Mouse (Mus musculus) regulatory T cell (primary cell): Measurements from ENCODE around the gene March4.

Experiments used
- in situ Hi-C: fragments of 300-600 bp; cut with MboI, MseI; formaldehyde crosslinking; loops from one replicate; pipeline ENCODE4 v1.15.1; 2025; ENCODE audit warnings: high pct_unique_total_duplicates

The March4 gene

GRCm38 (mm10) chr1:72536611-72537351 lies at the start of gene March4:
Gene March4, minus strand, starts transcription at chr1:72536930.
- in situ Hi-C loops: no loop called here

GRCm38 (mm10) chr1:72585971-72586875 lies 49.5 kb upstream of the March4 start:
- in situ Hi-C loops: loop anchor here (10.0 to 25.0 kb wide), 3 partner anchors 301 to 1749 kb away; partner anchors contain the start of genes Bard1, Pecr and Tmem169

- in situ Hi-C loops: loop anchor here (5.0 to 25.0 kb wide), 4 partner anchors 123 to 1751 kb away; partner anchors contain the start of genes Bard1, Pecr and Tmem169
Measured at GRCm38 (mm10) chr1:72583906-72584305, 47.2 kb upstream of the March4 start.

- in situ Hi-C loops: loop anchor here (5.0 to 25.0 kb wide), 4 partner anchors 124 to 1752 kb away; partner anchors contain the start of genes Bard1, Pecr and Tmem169
Measured at GRCm38 (mm10) chr1:72582947-72583731, 46.4 kb upstream of the March4 start, which contains the start of gene Smarcal1. Gene Smarcal1, plus strand, starts transcription at chr1:72583251.

DNA sequence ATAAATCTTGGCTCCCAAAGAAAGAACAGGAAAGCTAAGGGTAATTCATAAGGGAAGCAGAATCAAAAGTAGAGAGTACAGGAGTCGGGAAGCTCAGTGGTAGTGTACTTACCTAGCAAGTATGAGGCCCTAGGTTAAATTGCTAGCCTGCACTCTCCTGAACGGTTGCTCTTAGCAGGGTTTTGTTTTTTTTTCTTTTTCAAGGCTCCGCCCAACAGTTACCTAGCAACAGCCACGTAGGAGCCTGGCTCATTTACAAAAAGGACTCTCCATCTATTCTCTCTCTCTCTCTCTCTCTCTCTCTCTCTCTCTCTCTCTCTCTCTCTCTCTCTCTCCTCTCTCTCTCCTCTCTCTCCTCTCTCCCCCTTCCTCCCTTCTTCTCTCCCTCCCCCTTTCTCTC lies 42.1 kb upstream of the March4 start:
- in situ Hi-C loops: loop anchor here (25.0 kb wide), 1 partner anchor 1467 kb away; the partner anchor contains the start of gene Bard1

DNA sequence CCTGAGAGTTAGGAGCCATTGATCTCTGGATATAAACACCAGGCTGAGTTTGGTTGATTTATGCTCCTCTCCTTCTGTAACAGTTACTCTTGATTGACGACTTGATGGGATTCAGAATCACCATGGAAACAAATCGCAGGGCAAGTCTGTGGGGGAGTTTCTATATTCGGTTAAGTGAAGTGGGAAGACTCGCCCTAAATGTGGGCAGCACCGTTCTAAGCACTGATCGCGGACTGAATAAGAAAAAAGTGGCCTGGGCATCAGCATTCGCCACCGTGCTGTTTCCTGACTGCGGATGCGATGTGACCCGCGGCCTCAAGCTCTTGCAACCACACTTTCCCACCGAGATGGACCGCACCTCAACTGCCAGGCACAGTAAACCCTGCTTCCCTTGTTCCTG lies 41.6 kb upstream of the March4 start:
- in situ Hi-C loops: loop anchor here (25.0 kb wide), 1 partner anchor 1466 kb away; the partner anchor contains the start of gene Bard1

GRCm38 (mm10) chr1:72577481-72577922 lies 40.8 kb upstream of the March4 start:
- in situ Hi-C loops: loop anchor here (25.0 kb wide), 1 partner anchor 1465 kb away; the partner anchor contains the start of gene Bard1

- in situ Hi-C loops: loop anchor here (25.0 kb wide), 1 partner anchor 1463 kb away; the partner anchor contains the start of gene Bard1
Measured at GRCm38 (mm10) chr1:72575121-72575520, 38.4 kb upstream of the March4 start.

- in situ Hi-C loops: loop anchor here (25.0 kb wide), 1 partner anchor 1462 kb away; the partner anchor contains the start of gene Bard1
Measured at GRCm38 (mm10) chr1:72574608-72575007, 37.9 kb upstream of the March4 start.

DNA sequence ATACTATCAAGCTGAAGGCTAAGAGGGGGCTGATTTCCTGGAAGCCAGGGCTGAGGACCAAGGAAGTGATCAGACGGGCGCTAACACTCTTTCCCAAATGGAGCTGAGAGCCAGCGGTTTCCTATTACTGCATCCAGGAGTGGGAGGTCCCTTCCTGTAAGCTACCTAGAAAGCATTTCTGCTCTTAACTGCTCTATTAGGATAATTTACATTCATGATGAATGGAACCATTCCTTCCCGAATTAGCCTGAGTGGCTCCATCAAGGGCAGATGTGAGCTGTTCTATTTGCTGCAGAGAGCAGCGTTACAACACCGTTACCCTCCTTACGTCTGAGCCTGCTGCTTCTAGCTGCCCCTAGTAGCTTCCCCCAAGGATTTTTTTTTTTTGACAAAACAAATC lies 37.3 kb upstream of the March4 start:
- in situ Hi-C loops: no loop called here

DNA sequence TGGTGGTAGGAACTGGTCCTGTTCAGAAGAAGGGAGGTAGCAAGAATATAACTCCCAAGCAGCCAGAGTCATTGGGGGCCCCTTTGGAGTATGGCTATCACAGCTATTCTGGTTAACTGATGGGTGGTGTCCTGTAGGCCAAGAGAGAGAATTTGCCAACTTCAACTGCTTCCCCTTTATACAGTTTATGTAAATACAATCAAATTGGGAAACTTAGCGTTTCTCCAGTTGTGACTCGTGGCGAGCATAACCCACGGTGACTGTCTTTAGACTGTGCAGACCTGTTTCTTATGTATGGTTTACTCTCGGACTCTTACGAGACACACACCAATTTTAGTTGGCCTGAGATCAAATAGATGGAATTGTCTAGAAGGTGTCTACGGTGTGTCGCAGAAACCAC lies 32.0 kb upstream of the March4 start:
- in situ Hi-C loops: no loop called here

- in situ Hi-C loops: no loop called here
Measured at GRCm38 (mm10) chr1:72567056-72567455, 30.3 kb upstream of the March4 start.

DNA sequence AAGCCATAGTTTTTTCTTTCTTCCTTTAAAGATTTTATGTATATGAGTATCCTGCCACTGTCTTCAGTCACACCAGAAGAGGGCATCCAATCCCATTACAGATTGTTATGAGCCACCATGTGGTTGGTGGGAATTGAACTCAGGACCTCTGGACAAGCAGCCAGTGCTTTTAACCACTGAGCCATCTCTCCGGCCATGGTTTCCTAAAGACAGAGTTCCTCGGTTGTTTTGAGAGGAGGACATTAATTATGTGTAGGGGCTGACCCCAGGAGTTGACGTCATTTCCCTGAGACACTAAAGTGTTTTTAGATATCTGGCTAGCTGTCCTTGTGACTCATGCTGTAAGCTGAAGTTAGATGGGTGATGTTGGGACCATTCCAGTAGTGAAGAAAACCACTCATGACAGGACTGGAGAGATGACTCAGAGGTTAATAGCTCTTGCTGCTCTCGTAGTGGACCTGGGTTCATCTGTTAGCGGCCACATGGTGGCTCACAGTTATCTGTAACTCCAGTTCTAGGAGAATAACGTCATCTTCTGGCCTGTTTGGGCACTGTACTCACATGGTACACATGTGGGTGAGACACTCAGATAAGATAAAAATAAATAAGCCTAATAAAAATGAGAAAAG lies 27.7 kb upstream of the March4 start:
- in situ Hi-C loops: no loop called here

DNA sequence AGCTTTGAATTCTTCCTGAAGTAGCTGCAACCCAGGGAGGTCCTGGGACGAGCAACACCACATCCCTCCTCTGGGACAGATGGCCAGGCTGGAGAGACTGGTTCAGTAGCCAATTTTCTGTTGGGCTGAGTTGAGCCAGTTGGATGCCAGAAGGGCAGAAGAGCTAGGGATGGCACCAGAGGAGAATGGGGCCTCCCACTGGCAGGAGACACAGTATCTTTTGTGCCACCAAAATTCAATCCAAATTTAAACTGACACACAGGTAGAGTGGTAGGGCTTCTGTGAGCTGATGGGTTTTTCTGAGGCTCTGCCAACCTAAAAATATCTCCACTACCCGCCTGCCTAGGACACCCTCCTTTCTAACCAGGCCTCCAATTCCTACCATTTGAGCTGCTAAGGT lies 21.9 kb upstream of the March4 start:
- in situ Hi-C loops: no loop called here

DNA sequence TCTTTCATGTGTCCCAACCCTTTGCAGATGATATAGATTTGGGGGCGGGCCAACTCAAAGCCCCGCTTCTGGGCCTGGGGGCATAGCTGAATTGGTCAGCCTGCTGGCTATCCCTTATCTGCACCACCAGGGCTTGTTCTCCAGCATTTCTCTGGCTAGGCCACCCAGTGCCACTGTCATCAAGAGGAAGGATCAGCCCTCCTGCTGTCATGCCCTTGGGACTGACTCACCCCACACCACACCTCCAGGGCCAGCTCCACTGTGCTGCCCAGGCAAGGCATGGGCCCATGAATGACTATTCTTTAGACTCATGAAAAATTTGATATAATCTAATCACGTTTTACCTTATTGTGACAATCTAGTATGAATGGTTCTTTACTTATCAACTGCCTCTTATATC lies 19.7 kb upstream of the March4 start:
- in situ Hi-C loops: no loop called here

DNA sequence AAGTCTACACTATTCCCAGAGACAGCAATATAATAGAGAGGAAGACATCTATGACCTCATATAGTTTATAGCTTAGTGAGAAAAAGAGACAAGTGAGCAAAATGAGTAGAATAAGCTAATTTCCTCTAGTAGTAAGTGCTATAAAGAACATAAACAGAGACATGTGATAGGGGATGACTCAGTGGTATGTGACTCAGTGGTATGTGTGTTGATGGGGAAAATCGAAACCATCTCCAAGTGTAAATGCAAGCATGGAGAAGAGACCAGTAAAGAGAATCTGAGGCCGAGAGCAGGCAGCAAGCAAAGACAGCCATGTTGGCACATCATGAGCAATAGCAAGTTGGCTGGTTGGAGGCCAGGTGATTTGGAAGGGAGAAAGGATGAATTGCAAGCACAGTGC lies 13.6 kb upstream of the March4 start:
- in situ Hi-C loops: no loop called here

- in situ Hi-C loops: no loop called here
Measured at GRCm38 (mm10) chr1:72538266-72538665, 1.5 kb upstream of the March4 start.

DNA sequence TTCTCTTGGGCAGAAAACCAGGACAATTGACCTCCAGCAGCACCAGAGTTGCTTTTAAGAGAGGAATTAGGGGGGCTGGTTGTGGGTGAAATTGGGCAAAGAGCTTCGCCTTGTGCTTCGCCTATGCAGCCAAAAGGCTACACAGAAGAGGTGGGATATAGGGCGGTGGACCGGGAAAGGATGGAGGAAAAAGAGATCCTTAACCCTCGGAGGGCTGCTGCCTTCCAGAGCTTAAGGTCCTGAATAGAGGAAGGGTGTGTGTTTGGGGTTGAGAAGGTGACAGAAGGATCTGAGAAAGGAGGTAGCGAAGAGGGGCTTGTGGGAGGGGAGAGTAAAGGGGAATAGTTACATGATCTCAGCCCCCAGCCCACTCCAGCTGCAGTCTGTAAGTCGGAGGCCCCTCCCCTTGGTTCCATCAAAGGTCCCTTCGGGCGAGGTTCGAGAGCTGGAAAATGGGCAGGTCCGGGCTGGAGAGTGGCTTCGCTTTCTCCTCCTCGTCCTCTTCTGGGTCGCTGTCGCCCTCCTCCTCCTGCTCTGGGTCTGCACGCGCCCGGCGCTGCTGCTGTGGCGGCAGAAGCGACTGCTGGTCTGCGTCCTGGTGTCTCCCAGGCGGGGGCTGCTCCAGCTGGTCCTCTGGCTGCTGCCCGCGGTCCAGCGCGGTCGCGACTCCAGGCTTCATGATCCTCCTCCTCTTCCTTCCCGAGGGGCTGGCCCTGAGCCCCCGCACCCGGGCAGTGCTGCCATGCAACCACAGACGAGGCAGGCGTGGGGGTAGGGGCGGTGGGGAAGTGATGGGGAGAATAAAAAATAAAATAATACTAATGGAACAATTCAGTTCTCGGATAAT lies 782 bp downstream of the March4 start:
- in situ Hi-C loops: no loop called here

GRCm38 (mm10) chr1:72533439-72533838 lies 3.3 kb downstream of the March4 start:
- in situ Hi-C loops: no loop called here

DNA sequence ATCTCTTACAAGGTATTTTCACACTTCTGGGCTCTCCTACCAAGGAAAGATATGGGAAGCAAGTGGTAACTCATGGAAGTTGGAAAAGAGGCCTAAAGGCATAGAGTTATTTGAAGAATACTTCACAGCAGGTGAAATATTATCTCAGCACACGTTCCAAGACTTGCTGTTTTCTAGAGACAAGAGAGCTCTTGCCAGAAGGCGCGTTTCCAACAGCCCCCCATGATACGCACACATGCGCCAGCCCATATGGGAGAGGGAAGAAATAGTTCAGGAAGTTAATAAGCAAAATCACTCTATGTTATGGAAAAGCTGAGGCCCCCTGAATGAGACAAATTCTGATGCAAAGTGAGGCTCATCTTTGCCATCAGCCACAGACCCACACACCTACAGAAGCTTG lies 3.8 kb downstream of the March4 start:
- in situ Hi-C loops: no loop called here
